Mouse (Mus musculus) liver (tissue): ENCODE data around the gene Plekhg1.

Experiments used
- DNase-seq: peaks from one replicate; pipeline ENCODE4 v3.0.0-alpha.2; 2020; ENCODE audit warnings: mixed read lengths

Gene Plekhg1

GRCm38 (mm10) chr10:3831597-3832351 lies 91.6 kb downstream of the Plekhg1 start:
- DNase-seq: peak; percentile 6

- DNase-seq: no peak
Observed at GRCm38 (mm10) chr10:3834060-3834459, 93.9 kb downstream of the Plekhg1 start.

- no peak for DNase-seq
Observed at GRCm38 (mm10) chr10:3834678-3835077, 94.5 kb downstream of the Plekhg1 start.

GRCm38 (mm10) chr10:3835616-3836015 lies 95.5 kb downstream of the Plekhg1 start:
- DNase-seq: no peak

- no peak for DNase-seq
Observed at GRCm38 (mm10) chr10:3839748-3840432, 99.7 kb downstream of the Plekhg1 start.

GRCm38 (mm10) chr10:3844430-3844829 lies 104.3 kb downstream of the Plekhg1 start:
- no peak for DNase-seq

GRCm38 (mm10) chr10:3847021-3847420 lies 106.9 kb downstream of the Plekhg1 start:
- no peak for DNase-seq

DNA sequence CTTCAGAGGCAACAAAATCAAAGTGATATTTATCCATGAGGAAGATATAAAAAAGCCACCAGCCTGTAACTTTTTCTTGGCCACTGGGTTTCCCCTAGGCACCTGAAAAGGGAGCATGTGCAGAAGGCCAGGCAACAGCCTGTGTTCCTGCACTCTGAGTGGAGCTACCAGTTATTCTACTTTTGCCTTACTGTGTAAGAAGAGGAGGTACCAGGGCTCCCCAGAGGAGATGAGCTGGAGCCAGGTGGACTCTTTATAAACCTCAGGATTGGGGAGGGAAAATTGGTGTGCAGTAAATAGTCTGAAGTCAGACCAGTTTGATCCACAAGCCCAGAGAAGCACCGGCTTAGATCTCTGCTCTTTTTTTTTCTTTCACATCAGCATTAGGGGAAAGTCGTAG lies 111.3 kb downstream of the Plekhg1 start:
- no peak for DNase-seq

DNA sequence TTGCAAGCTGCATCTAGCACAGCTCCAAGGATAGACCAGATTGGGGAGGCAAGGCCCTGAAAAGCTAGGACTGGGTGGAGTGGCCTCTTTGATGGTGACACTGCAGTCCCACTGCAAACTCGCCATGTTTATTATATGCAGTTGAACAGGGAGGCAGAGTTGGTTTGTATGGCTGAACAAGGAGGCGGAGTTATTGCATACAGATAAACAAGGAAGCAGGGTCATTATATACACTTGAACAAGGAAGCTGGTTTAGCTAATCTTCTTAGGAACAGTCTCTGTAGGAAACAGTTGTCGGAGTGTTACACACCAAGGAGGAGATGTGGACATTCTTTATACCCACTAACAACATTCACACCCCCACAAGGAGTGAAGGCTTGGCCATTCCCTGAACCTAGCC lies 112.6 kb downstream of the Plekhg1 start:
- DNase-seq: no peak

DNA sequence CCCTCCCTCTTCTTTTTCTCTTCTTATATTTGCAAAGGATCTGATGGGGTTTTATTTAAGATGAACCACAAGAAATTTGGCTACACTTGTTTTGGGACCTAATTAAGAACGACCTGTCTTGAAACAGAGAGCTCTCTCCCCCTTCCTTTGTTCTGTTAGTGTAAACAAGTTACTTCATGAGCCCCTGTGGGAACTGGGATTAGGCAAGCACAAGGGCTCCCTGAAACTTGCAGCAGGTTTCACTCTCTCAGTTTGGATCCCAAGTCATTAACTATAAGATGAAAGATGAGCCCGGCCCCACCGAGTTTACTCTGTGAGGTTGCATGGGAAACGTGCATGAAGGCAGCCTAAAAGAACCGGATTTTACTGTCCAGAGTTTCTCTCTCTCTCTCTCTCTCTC lies 117.7 kb downstream of the Plekhg1 start:
- DNase-seq: no peak

GRCm38 (mm10) chr10:3858437-3858836 lies 118.3 kb downstream of the Plekhg1 start:
- no peak for DNase-seq

- no peak for DNase-seq
Observed at GRCm38 (mm10) chr10:3858961-3859714, 119.0 kb downstream of the Plekhg1 start.

DNA sequence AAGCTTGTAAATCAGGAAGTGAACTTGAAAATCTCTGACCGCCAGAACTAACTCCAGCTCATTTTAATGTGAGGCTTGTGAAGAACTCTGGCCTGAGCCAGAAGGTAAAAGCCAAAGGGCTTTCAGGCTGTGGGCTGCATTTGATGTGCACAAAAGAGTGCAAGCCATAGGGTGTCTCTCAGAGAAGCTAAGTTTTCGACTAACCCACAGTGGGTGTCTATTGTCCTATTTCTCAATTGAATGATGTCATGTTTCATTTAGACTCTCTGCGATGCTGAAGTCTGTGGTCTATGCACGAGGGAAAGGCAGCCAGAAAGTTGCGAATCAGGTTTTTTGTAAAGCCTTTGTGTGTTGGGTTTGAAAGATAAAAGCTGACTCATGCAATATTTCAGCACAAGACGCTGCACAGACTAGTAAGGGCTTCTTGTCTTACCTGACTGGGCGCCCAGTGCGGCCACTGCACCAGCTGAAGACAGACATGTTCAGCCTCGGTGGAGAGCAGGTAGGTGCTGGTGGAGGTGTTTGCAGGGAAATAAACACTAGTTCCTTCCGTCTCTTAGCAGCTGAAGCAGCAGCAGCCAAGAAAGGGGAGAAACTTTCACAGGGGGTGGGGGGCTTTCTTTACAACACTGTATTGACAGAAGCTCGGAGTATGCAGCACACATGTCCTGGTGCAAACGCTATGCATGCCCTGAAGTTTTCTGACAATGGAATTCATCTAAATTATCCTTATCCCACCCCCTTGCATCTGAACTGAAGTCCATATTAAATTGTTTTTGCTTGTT lies 123.4 kb downstream of the Plekhg1 start:
- DNase-seq: no peak

- DNase-seq: no peak
Observed at GRCm38 (mm10) chr10:3864196-3864540, 124.0 kb downstream of the Plekhg1 start.

DNA sequence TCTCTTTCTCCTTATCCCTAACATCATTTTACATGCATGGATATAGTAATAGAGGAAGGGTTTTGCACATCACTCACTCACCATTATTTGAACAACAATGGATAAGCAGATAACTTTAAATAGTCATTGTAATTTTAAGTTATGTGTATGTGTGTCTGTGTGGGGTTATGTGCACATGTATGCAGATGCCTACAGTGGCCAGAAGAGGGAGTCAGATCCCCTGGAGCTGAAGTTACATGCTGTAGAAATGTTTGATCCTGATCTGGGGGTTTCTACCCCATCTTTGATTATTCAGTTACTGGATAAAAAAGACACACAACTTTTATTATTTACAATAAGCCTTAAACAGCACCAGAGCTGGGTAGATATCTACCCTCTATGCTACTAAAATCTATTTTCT lies 127.1 kb downstream of the Plekhg1 start:
- no peak for DNase-seq

- no peak for DNase-seq
Observed at GRCm38 (mm10) chr10:3870828-3871227, 130.7 kb downstream of the Plekhg1 start.

DNA sequence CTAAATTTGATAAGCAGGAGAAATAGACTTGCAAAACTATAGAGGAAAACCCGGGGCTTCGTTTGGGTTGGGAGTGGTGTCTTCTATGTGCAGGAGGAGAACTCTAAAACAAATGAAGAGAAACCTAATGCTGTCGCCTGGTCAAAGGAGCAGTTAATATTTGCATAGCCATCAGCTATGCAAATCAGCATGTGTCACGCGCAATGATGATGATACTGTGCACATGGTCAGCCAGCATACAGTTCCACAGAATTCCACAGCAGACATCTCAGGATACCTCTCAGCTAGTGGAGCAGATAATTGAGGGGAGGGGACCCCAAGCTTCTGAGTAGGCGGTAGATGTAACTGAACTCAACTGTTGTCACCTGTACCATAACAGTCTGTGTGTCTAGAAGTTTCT lies 133.3 kb downstream of the Plekhg1 start:
- DNase-seq: no peak

- DNase-seq: no peak
Observed at GRCm38 (mm10) chr10:3877852-3878535, 137.8 kb downstream of the Plekhg1 start.

GRCm38 (mm10) chr10:3881179-3881578 lies 141.0 kb downstream of the Plekhg1 start:
- DNase-seq: no peak

DNA sequence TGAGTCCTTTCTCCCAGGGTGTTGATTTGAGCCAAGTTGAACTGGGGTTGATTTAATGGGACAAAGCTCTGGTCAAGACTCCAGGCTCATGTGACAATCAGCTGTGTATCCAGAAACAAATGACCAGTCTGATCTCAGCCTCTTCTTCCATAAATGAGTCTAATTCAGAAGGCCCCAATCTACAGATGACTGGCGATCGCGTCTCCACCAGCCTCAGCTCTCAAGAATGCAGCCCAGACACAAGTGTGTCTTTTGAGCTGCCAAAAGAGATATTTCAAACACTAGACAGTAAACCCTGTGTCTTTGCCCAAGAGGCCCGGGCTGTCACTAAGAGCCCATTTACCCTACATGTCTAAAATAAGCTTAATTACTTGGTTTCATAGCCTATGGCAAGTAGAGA lies 148.3 kb downstream of the Plekhg1 start:
- DNase-seq: no peak

DNA sequence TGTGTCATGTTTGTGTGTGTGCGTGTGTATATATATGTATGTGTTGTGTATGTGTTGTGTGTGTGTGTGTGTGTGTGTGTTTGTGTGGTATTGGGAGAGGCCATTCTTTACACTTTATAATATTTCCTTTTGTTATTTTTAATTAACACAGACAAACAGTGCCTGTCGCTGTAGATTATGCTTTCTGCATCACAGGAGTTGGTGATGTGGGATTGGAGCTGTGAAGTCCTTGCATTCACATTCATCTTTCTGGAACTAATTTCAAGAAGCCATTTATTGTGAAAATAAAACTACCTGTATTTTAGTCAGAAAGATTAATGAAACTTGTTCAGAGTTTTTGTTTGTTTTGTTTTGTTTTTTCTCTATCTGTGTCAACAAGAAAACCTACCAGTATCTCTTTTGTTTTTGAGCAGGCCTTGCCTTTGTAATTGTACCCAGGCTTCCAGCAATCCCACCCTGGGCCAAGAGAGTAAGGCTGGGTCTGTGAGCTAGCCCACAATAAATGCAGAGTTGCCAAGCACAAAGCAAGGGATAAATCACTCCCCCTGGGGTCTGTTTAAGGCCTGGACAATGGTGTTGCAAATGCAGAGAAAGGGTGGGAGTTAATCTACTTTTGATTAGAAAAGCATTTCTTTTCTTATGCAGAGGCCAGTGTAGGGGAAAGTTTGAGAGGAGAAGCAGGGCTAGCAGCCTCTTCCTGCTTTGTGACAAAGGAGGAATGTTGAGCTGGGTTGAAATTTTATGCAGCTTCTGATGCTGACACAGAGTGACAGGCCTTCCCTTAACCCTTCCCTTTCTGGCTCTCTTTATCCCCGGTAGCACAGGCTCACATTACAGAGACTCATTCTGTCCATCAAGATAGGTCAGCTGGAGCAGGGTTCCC lies 151.5 kb downstream of the Plekhg1 start:
- no peak for DNase-seq
